Mouse (Mus musculus): ENCODE measurements around the gene Nrip3. TPM values are rescaled to one million over a fixed set of nuclear protein-coding genes. Genes with fewer than 3 reads are reported as not detected.

Gene Nrip3
- total and polyA plus RNA-seq, 3 experiments: 0.04 TPM; not detected in 2

- no peak for DNase-seq (ENCODE audit: extremely low read depth)
- no peaks in the 10 kb centered on the region for H3K4me1 ChIP-seq (ENCODE audit: control insufficient read depth in 1 of 2, insufficient read depth in 2 of 2)
- no peak overlapping the region for H3K4me3 ChIP-seq (replicated peaks in 1 of 3; ENCODE audit: low read depth in 2 of 3, low read length in 2 of 3, poor library complexity in 1 of 3)
- no peak overlapping the region for H3K27ac ChIP-seq (ENCODE audit: insufficient read depth, low read depth)
- no peaks in the 10 kb centered on the region for H3K36me3 ChIP-seq (replicated peaks in 1 of 2; ENCODE audit: control insufficient read depth in 1 of 2, insufficient read depth in 1 of 2, low read length in 1 of 2)
- no peaks in the 10 kb centered on the region for H3K79me2 ChIP-seq (replicated peaks; ENCODE audit: control insufficient read depth, extremely low read depth, insufficient read depth, poor library complexity, severe bottlenecking)
- no peak overlapping the region for H3K4me2 ChIP-seq (ENCODE audit: insufficient read depth, low read depth, poor library complexity, severe bottlenecking)
- TF ChIP-seq MXI1 (IDR thresholded peaks at IDR 0.05; ENCODE audit: low read depth, low read length) (no peak), KAT2A (IDR thresholded peaks at IDR 0.05; ENCODE audit: insufficient replicate concordance, low read length) (no peak), USF2 (conservative IDR thresholded peaks at IDR 0.05; ENCODE audit: low read depth, low read length) (no peak), RAD21 (IDR thresholded peaks at IDR 0.05; ENCODE audit: low read depth, low read length) (no peak), MEF2A (IDR thresholded peaks at IDR 0.05; ENCODE audit: borderline replicate concordance, low read depth, low read length) (no peak), TBP (conservative IDR thresholded peaks at IDR 0.05; ENCODE audit: low read depth, low read length) (no peak), USF1 (IDR thresholded peaks at IDR 0.05; ENCODE audit: low read depth, low read length) (no peak), JUN (IDR thresholded peaks at IDR 0.05; ENCODE audit: insufficient read depth, low read depth, low read length) (no peak), JUND (conservative IDR thresholded peaks at IDR 0.05; ENCODE audit: low read depth, low read length) (no peak), BHLHE40 (IDR thresholded peaks at IDR 0.05; ENCODE audit: low read depth, low read length) (no peak), SIN3A (IDR thresholded peaks at IDR 0.05; ENCODE audit: low read length) (no peak), MAFK (IDR thresholded peaks at IDR 0.05; ENCODE audit: insufficient replicate concordance, low read length) (no peak), MAZ (IDR thresholded peaks at IDR 0.05; ENCODE audit: low read depth, low read length) (no peak)
- dilution Hi-C loops (cut with MboI; ENCODE audit: extremely low pct_ligation_motif_present, extremely low pct_unique_long_range_greater_than_20kb, low sequenced_read_pairs) (no loop called here), in situ Hi-C loops (cut with MboI; ENCODE audit: low pct_ligation_motif_present, low pct_unique_long_range_greater_than_20kb, low sequenced_read_pairs) (no loop called here)
- no peaks in the 10 kb centered on the region for H3K9me3 ChIP-seq (replicated peaks; ENCODE audit: low read length)
- H3K27me3 ChIP-seq (replicated peaks): no peaks in the 10 kb centered on the region
- H3K9ac ChIP-seq (ENCODE audit: insufficient read depth, low read depth): no peak overlapping the region
These were observed 6.0 kb upstream of the Nrip3 start for GRCm38 (mm10) chr7:109787860-109788259.

- no peaks in the 10 kb centered on the region for H3K36me3 ChIP-seq (replicated peaks in 1 of 2; ENCODE audit: control insufficient read depth in 1 of 2, insufficient read depth in 1 of 2, low read length in 1 of 2)
- no peaks in the 10 kb centered on the region for H3K9me3 ChIP-seq (replicated peaks; ENCODE audit: low read length)
- H3K79me2 ChIP-seq (replicated peaks; ENCODE audit: control insufficient read depth, extremely low read depth, insufficient read depth, poor library complexity, severe bottlenecking): no peaks in the 10 kb centered on the region
- no peak overlapping the region for H3K27ac ChIP-seq (ENCODE audit: insufficient read depth, low read depth)
- no peak overlapping the region for H3K4me2 ChIP-seq (ENCODE audit: insufficient read depth, low read depth, poor library complexity, severe bottlenecking)
- no peak overlapping the region for H3K4me3 ChIP-seq (replicated peaks in 1 of 3; ENCODE audit: low read depth in 2 of 3, low read length in 2 of 3, poor library complexity in 1 of 3)
- H3K4me1 ChIP-seq (ENCODE audit: control insufficient read depth in 1 of 2, insufficient read depth in 2 of 2): peaks cover 0 to 5% of the 10 kb centered on the region in 2 experiments; a peak in 1 of 4 replicates
- no peaks in the 10 kb centered on the region for H3K27me3 ChIP-seq (replicated peaks)
- dilution Hi-C loops (cut with MboI; ENCODE audit: extremely low pct_ligation_motif_present, extremely low pct_unique_long_range_greater_than_20kb, low sequenced_read_pairs) (no loop called here), in situ Hi-C loops (cut with MboI; ENCODE audit: low pct_ligation_motif_present, low pct_unique_long_range_greater_than_20kb, low sequenced_read_pairs) (no loop called here)
- H3K9ac ChIP-seq (ENCODE audit: insufficient read depth, low read depth): no peak overlapping the region
- TF ChIP-seq RAD21 (IDR thresholded peaks at IDR 0.05; ENCODE audit: low read depth, low read length) (no peak), JUN (IDR thresholded peaks at IDR 0.05; ENCODE audit: insufficient read depth, low read depth, low read length) (no peak), SMC3 (IDR thresholded peaks at IDR 0.05; ENCODE audit: low read depth, low read length) (no peak), NRF1 (IDR thresholded peaks at IDR 0.05; ENCODE audit: low read depth, low read length) (no peak), HCFC1 (IDR thresholded peaks at IDR 0.05; ENCODE audit: low read depth, low read length) (no peak), NELFE (IDR thresholded peaks at IDR 0.05; ENCODE audit: low read depth, low read length) (no peak), E2F4 (IDR thresholded peaks at IDR 0.05; ENCODE audit: insufficient replicate concordance, low read depth, low read length) (no peak), BHLHE40 (IDR thresholded peaks at IDR 0.05; ENCODE audit: low read depth, low read length) (no peak), ZNF384 (IDR thresholded peaks at IDR 0.05; ENCODE audit: low read depth, low read length) (no peak), CHD1 (IDR thresholded peaks at IDR 0.05; ENCODE audit: low read depth, low read length) (no peak), IRF4 (IDR thresholded peaks at IDR 0.05; ENCODE audit: low read depth, low read length) (no peak), USF1 (IDR thresholded peaks at IDR 0.05; ENCODE audit: low read depth, low read length) (no peak), EP300 (IDR thresholded peaks at IDR 0.05; ENCODE audit: low read length) (no peak), KAT2A (IDR thresholded peaks at IDR 0.05; ENCODE audit: insufficient replicate concordance, low read length) (no peak)
- DNase-seq (ENCODE audit: extremely low read depth): no peak
These were observed 1.5 kb upstream of the Nrip3 start for GRCm38 (mm10) chr7:109783281-109783680.
